Mouse (Mus musculus): ENCODE data around the gene Mapk8ip1. TPM values are rescaled to one million over a fixed set of nuclear protein-coding genes. Genes with fewer than 3 reads are reported as not detected.

Gene Mapk8ip1
- polyA plus RNA-seq, 1 experiment = 2.0 TPM

GRCm38 (mm10) chr2:92391703-92392317, 9.3 kb downstream of the Mapk8ip1 start:
- H3K4me1 ChIP-seq (ENCODE audit: control insufficient read depth, insufficient read depth, low read length) = no peaks in the 10 kb centered on the region
- H3K4me3 ChIP-seq (replicated peaks; ENCODE audit: control insufficient read depth, low read depth, low read length) = no peak overlapping the region
- TF ChIP-seq POLR2A (IDR thresholded peaks at IDR 0.05; ENCODE audit: borderline replicate concordance, control insufficient read depth, low read depth, low read length) (no peak), CTCF (IDR thresholded peaks at IDR 0.05; ENCODE audit: control insufficient read depth, insufficient read depth, low read length) (no peak)
- H3K27ac ChIP-seq (ENCODE audit: control insufficient read depth, insufficient read depth, low read depth, low read length, poor library complexity) = no peak overlapping the region
- WGBS = 55% methylated on average over 11 of the region's 11 CpGs

GRCm38 (mm10) chr2:92391116-92391515, 9.9 kb downstream of the Mapk8ip1 start:
- H3K27ac ChIP-seq (ENCODE audit: control insufficient read depth, insufficient read depth, low read depth, low read length, poor library complexity) = no peak overlapping the region
- no peaks in the 10 kb centered on the region for H3K4me1 ChIP-seq (ENCODE audit: control insufficient read depth, insufficient read depth, low read length)
- 89% methylated on average over 8 of the region's 8 CpGs for WGBS
- H3K4me3 ChIP-seq (replicated peaks; ENCODE audit: control insufficient read depth, low read depth, low read length) = no peak overlapping the region
- TF ChIP-seq POLR2A (IDR thresholded peaks at IDR 0.05; ENCODE audit: borderline replicate concordance, control insufficient read depth, low read depth, low read length) (no peak), CTCF (IDR thresholded peaks at IDR 0.05; ENCODE audit: control insufficient read depth, insufficient read depth, low read length) (no peak)

GRCm38 (mm10) chr2:92390206-92390930, 10.7 kb downstream of the Mapk8ip1 start:
- Histone ChIP-seq H3K4me3 (replicated peaks; ENCODE audit: control insufficient read depth, low read depth, low read length) (no peak overlapping the region), H3K27ac (ENCODE audit: control insufficient read depth, insufficient read depth, low read depth, low read length, poor library complexity) (no peak overlapping the region), H3K4me1 (ENCODE audit: control insufficient read depth, insufficient read depth, low read length) (no peaks in the 10 kb centered on the region)
- 58% methylated on average over 6 of the region's 6 CpGs for WGBS
- TF ChIP-seq CTCF (IDR thresholded peaks at IDR 0.05; ENCODE audit: control insufficient read depth, insufficient read depth, low read length) (no peak), POLR2A (IDR thresholded peaks at IDR 0.05; ENCODE audit: borderline replicate concordance, control insufficient read depth, low read depth, low read length) (no peak)

GRCm38 (mm10) chr2:92389645-92390044, 11.4 kb downstream of the Mapk8ip1 start:
- Histone ChIP-seq H3K4me3 (replicated peaks; ENCODE audit: control insufficient read depth, low read depth, low read length) (no peak overlapping the region), H3K4me1 (ENCODE audit: control insufficient read depth, insufficient read depth, low read length) (no peaks in the 10 kb centered on the region), H3K27ac (ENCODE audit: control insufficient read depth, insufficient read depth, low read depth, low read length, poor library complexity) (no peak overlapping the region)
- TF ChIP-seq CTCF (IDR thresholded peaks at IDR 0.05; ENCODE audit: control insufficient read depth, insufficient read depth, low read length) (no peak), POLR2A (IDR thresholded peaks at IDR 0.05; ENCODE audit: borderline replicate concordance, control insufficient read depth, low read depth, low read length) (no peak)
- WGBS = 42% methylated on average over 10 of the region's 10 CpGs

GRCm38 (mm10) chr2:92388891-92389641, 12.0 kb downstream of the Mapk8ip1 start:
- Histone ChIP-seq H3K4me3 (replicated peaks; ENCODE audit: control insufficient read depth, low read depth, low read length) (no peak overlapping the region), H3K4me1 (ENCODE audit: control insufficient read depth, insufficient read depth, low read length) (no peaks in the 10 kb centered on the region), H3K27ac (ENCODE audit: control insufficient read depth, insufficient read depth, low read depth, low read length, poor library complexity) (no peak overlapping the region)
- no peak for TF ChIP-seq POLR2A (IDR thresholded peaks at IDR 0.05; ENCODE audit: borderline replicate concordance, control insufficient read depth, low read depth, low read length)
- WGBS = 3% methylated on average over 62 of the region's 62 CpGs

GRCm38 (mm10) chr2:92388081-92388517, 13.0 kb downstream of the Mapk8ip1 start:
- Histone ChIP-seq H3K4me3 (replicated peaks; ENCODE audit: control insufficient read depth, low read depth, low read length) (no peak overlapping the region), H3K27ac (ENCODE audit: control insufficient read depth, insufficient read depth, low read depth, low read length, poor library complexity) (no peak overlapping the region), H3K4me1 (ENCODE audit: control insufficient read depth, insufficient read depth, low read length) (no peaks in the 10 kb centered on the region)
- 65% methylated on average over 3 of the region's 3 CpGs for WGBS
- TF ChIP-seq CTCF (IDR thresholded peaks at IDR 0.05; ENCODE audit: control insufficient read depth, insufficient read depth, low read length) (no peak), POLR2A (IDR thresholded peaks at IDR 0.05; ENCODE audit: borderline replicate concordance, control insufficient read depth, low read depth, low read length) (no peak)

GRCm38 (mm10) chr2:92387646-92388045, 13.4 kb downstream of the Mapk8ip1 start:
- no peak overlapping the region for H3K27ac ChIP-seq (ENCODE audit: control insufficient read depth, insufficient read depth, low read depth, low read length, poor library complexity)
- TF ChIP-seq POLR2A (IDR thresholded peaks at IDR 0.05; ENCODE audit: borderline replicate concordance, control insufficient read depth, low read depth, low read length) = no peak
- no peak for TF ChIP-seq CTCF (IDR thresholded peaks at IDR 0.05; ENCODE audit: control insufficient read depth, insufficient read depth, low read length)
- H3K4me1 ChIP-seq (ENCODE audit: control insufficient read depth, insufficient read depth, low read length) = no peaks in the 10 kb centered on the region
- H3K4me3 ChIP-seq (replicated peaks; ENCODE audit: control insufficient read depth, low read depth, low read length) = no peak overlapping the region
- 63% methylated on average over 4 of the region's 4 CpGs for WGBS

All from bone marrow, adult 2 months (tissue).